Mouse (Mus musculus) kidney, adult 18-20 months (tissue): ENCODE data around the gene Stpg1.

Experiments used
- DNase-seq: peaks from one replicate; pipeline ENCODE4 v3.0.0; 2021

The Stpg1 gene

GRCm38 (mm10) chr4:135565400-135565799, 70.8 kb downstream of the Stpg1 start:
- DNase-seq, result peak; percentile 44

GRCm38 (mm10) chr4:135567042-135567441, 72.5 kb downstream of the Stpg1 start:
- DNase-seq, result no peak

GRCm38 (mm10) chr4:135567484-135567883, 72.9 kb downstream of the Stpg1 start:
- no peak for DNase-seq

- DNase-seq, result peak; percentile 48
Observed at GRCm38 (mm10) chr4:135569201-135569600, 74.6 kb downstream of the Stpg1 start.

DNA sequence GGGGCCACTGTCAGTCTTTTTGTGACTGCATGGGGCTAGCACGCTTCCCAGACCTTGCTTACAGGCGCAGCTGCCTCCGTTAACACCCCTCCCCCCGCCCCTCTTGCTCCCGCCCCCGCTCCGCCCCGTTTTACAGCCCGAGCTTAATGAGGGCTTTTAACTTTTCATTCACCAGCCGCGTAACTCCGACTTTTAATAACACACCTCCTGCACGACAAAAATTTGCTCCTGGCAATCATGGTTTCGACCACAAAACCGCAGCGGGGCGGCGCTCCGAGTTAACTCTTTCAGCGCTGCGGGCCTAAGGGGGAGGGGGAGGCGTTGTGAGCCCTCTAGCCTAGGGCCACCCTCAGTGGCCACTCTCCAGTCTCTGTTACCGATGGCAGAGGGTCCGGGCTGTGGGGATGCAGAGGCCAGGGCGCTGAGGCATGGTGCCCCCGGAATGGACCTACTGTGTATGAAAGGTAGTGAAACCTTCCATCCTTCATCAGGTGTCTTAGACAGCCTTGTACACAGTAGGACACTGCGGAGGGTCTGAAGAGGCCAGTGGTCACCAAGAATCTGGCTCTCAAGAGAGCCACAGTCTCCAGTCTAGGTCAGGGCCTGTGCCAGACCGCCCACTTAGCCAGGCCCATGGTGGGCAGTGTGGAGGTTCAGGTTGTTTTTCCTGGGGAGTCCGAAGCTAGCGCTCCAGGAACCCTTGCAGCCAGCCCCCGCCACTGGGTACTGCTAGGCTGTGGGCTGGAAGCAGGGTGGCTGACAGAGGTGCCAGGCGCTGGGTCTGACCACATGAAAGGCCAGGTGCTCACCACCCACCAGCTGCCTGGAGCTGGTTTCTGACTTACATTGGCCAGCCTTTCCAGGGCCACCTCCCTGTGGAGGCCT, 75.8 kb downstream of the Stpg1 start:
- DNase-seq, result peak; percentile 47

DNA sequence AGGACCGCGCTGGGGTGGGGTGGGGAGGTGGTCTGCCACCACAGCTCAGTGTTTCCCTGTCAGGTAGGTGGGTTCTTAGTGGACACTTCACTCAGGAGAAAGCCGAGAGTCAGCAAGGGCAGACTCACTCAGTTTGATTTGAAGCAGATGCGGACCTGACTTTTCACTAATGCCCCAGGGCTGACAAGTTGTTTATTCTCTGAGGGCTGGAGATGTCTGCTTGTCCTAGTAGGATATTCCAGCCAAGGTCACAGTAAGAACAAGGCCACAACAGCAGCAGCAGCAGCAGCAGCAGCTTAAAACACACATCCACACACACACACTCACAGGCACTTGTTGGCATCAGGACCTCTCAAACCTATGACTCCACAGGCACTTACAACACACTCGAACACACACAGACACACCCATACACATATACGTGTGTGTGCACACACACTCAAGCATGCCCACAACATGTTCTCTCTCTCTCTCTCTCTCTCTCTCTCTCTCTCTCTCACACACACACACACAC, 76.5 kb downstream of the Stpg1 start:
- no peak for DNase-seq

GRCm38 (mm10) chr4:135572276-135572675, 77.7 kb downstream of the Stpg1 start:
- no peak for DNase-seq

DNA sequence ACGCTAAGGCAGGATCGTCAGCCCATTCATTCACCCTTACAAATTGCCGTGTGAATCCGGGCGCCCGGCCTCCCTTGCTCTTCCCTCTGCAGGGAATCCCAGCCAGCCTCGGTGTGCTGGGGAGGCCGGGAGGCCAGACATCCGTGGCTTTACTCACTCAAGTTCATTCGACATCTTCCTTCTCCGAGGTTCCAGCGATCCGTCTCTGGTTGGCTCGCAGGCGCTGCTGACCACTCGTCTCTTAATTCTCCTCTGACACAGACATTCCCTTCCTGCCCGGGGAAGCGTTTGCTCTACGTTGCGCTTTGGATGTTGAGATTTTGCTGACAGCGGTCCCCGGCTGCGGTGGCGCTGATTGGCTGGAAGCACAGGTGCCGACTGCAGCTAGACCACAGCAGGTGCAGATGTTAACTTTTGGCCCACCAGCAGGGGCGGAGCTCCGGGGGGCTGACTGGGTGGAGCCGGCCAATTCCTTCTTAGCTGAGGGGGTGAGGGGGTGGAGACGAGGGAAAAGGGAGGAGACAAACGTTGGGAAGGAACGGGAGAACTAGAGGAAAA, 78.7 kb downstream of the Stpg1 start, which contains the start of gene Grhl3:
Gene Grhl3 (minus strand): TSS at position 380 of the 558 bp plus-strand sequence.
- DNase-seq, result peak; percentile 40

GRCm38 (mm10) chr4:135575365-135576140, 81.0 kb downstream of the Stpg1 start:
- DNase-seq, result no peak

- DNase-seq, result no peak
Observed at GRCm38 (mm10) chr4:135578490-135578889, 83.9 kb downstream of the Stpg1 start.

DNA sequence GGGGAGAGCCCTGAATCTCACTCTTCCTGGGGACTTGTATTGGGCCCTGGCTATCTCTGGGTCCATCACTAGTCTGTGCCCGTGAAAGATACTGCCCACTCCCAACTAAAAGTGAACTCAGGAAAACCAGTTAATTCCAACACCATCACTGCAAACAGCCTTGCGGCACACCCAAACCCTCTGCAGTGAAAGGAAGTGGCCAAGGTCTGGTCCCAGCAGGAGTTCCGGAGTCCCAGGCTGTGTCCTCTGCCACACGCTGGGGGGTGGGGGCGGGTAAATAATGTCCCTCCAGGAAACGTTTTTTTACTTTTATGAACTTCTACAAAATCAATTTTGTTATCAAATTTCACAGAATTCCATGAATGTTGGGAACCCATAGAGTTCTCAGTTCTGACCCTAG, 85.1 kb downstream of the Stpg1 start:
- DNase-seq, result no peak

GRCm38 (mm10) chr4:135581222-135581910, 86.8 kb downstream of the Stpg1 start:
- no peak for DNase-seq

DNA sequence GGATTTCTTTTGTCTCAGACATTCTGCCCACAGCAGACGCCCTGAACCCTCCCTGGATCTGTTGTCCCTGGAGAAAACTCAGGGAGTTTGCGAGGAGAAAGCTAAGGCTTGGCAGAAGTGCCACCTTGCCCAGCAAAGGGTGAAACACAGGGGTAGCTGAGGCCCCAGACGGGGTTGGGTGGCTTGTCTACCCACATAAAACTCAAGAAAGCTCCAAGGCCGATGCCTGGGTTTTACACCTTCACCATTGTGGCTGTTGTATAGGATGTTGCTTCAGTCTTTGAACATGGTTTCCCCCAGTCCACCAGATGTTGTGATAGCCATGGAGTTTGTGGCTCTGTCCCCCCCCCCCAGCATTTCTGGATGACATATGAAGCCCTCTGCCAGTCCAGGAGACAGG, 90.2 kb downstream of the Stpg1 start:
- DNase-seq, result no peak
